ENCODE assay signal across 1 mouse cellular context in the genomic region with DNA sequence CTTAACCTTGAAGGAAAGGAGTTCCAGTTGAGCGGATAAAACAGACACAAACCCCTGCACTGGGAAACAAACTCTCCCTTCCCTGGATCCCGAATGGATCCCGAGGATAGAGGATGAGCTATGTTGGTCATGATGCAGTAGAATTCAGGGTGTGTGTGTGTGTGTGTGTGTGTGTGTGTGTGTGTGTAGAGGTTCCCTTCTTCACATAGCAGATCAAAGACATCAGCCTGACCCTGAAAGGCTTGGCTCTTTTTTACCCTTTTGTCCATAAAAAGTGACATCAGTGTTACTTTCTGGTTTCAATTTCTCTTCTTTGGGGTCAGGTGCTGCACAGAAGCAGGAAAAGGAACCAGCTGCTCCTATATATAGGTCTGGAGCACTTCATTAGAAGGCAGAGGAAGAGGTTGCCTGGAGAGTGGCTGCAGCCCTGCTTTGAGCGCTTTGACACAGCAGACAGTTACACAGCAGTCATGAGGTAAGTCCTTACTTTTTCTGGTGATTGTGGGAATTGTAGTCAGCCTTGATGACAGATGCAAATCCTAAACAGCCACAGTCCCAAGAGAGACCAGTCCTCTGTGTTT.
TF ChIP-seq lines count a peak whose summit lies in the region.

No protein-coding gene starts in this region.

TF ChIP-seq in CH12.LX, 34 proteins besides CTCF, POLR2A, EP300 and RAD21:
- TF ChIP-seq SIN3A (IDR thresholded peaks at IDR 0.05; ENCODE audit: low read length) (no peak), BHLHE40 (IDR thresholded peaks at IDR 0.05; ENCODE audit: low read depth, low read length) (0 out of 2 replicates have a peak, but pooled peaks have one; percentile 29), ETS1 (conservative IDR thresholded peaks at IDR 0.05; ENCODE audit: low read depth, low read length) (peak; percentile 66), IRF4 (IDR thresholded peaks at IDR 0.05; ENCODE audit: low read depth, low read length) (peak; percentile 6; the same call in 1 of the 2 replicates), MAX (IDR thresholded peaks at IDR 0.05; ENCODE audit: low read length) (no peak)
